Mouse (Mus musculus) embryo, embryonic 10 days (tissue): ENCODE measurements around the gene Sdsl.

Experiments
- DNase-seq: peaks from one replicate; pipeline ENCODE4 v3.0.0-alpha.2; 2015; ENCODE audit warnings: low spot score

The Sdsl gene

GRCm38 (mm10) chr5:120429692-120430091 is 42.9 kb downstream of the Sdsl start:
- no peak for DNase-seq

DNA sequence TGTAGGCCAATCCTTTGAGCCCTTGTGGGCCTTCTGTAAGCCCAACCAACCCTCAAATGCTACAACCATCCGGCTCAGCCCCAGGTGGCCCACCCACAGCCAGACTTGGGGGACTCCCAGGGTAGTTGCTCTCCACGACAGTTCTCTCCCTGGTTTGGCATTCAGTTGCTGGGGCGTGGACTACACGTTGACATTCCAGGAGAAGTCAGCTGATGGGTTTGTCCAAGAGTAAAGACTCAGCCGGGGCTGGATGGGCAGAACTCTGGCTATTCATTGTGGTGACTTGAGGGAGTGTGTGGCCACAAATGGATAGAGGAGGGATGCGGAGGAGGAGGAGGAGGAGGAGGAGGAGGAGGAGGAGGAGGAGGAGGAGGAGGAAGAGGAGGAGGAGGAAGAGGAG is 43.6 kb downstream of the Sdsl start:
- no peak for DNase-seq

GRCm38 (mm10) chr5:120428189-120428838 is 44.3 kb downstream of the Sdsl start:
- DNase-seq = no peak

GRCm38 (mm10) chr5:120427451-120427938 is 45.1 kb downstream of the Sdsl start:
- DNase-seq = no peak

GRCm38 (mm10) chr5:120426572-120426971 is 46.0 kb downstream of the Sdsl start:
- DNase-seq = no peak

- DNase-seq = no peak
Measured at GRCm38 (mm10) chr5:120425711-120426110, 46.9 kb downstream of the Sdsl start.

DNA sequence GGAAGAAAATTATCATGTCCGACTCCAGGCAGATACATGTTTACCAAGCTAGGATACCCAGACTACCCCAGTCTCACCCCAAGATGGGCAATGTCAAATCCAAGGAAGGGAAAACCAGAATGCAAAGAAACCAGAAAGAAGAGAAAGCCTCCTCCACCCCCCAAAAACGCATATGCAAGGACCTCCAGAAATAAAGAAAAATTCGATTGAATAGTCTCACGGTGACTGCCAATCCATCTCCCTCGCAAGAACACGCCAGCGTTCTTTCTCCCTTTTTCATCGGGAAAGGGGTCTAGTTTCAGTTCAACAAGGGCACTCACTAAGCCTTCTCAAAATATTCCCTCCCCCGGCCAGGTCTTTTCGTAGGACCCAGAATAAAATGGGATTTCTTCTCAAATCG is 48.0 kb downstream of the Sdsl start:
- no peak for DNase-seq

DNA sequence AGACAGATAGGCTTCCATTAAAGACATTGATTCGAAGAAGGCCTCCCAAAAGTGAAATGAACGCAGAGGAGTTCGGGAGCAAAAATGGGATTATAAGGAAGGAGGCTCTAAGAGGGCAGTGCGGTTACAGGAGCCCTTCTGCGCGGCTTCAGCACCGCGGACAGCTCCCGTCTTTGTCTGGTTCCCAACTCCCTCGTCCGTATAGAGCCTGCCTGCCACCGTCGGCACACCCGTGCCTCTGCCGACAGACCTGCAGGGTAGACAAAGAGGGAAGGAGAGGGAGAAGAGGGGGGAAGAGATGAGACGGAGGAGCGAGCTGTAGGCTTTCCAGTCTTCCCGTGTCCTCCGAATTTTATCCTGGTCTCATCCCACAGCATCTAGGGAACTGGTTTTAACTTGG is 48.6 kb downstream of the Sdsl start:
- peak; percentile 95 for DNase-seq

- DNase-seq = no peak
Measured at GRCm38 (mm10) chr5:120420106-120420505, 52.5 kb downstream of the Sdsl start.

- DNase-seq = no peak
Measured at GRCm38 (mm10) chr5:120413436-120413835, 59.2 kb downstream of the Sdsl start.

- DNase-seq = no peak
Measured at GRCm38 (mm10) chr5:120409385-120410378, 62.9 kb downstream of the Sdsl start.

- DNase-seq = no peak
Measured at GRCm38 (mm10) chr5:120408933-120409332, 63.7 kb downstream of the Sdsl start.
